Mouse (Mus musculus) heart, postnatal 0 days (tissue): ENCODE results near the gene Tmem214. TPM values are rescaled to one million over a fixed set of nuclear protein-coding genes. Genes with fewer than 3 reads are reported as not detected.

ENCODE experiments used
- ATAC-seq: fragments of 200-750 bp; cut with Nextera tagmentation; 2 replicates; pipeline ENCODE4 v1.8.0; 2017; ENCODE audit warnings: low read depth, moderate number of reproducible peaks, moderate library complexity; ENCODE audit not compliant: insufficient read depth
- DNase-seq: peaks from one replicate; pipeline ENCODE4 v3.0.0-alpha.2; 2016; ENCODE audit warnings: low spot score
- H3K27ac ChIP-seq: fragments of 300-500 bp; sonication (generic); 2 replicates; pipeline ENCODE4 v1.5.1; 2014; ENCODE audit warnings: low read depth, mild to moderate bottlenecking
- H3K27me3 ChIP-seq: fragments of 300-500 bp; sonication (generic); 2 replicates; pipeline ENCODE4 v1.6.1; 2014; ENCODE audit warnings: low read length, mixed read lengths; ENCODE audit not compliant: control insufficient read depth, insufficient read depth
- H3K36me3 ChIP-seq: fragments of 300-500 bp; sonication (generic); replicated peaks from 2 replicates; pipeline ENCODE4 v1.6.1; 2014; ENCODE audit warnings: low read length, mixed read lengths; ENCODE audit not compliant: control insufficient read depth, insufficient read depth
- H3K4me1 ChIP-seq: fragments of 300-500 bp; sonication (generic); 2 replicates; pipeline ENCODE4 v1.6.1; 2014; ENCODE audit warnings: antibody characterized with exemption; ENCODE audit not compliant: control insufficient read depth, insufficient read depth
- H3K4me2 ChIP-seq: fragments of 300-500 bp; sonication (generic); 2 replicates; pipeline ENCODE4 v1.6.1; 2014; ENCODE audit warnings: low read depth, mild to moderate bottlenecking, low read length, moderate library complexity
- H3K4me3 ChIP-seq: fragments of 300-500 bp; sonication (generic); 2 replicates; pipeline ENCODE4 v1.5.1; 2014; ENCODE audit warnings: low read depth, low read length
- H3K9ac ChIP-seq: fragments of 300-500 bp; sonication (generic); replicated peaks from 2 replicates; pipeline ENCODE4 v1.6.1; 2014; ENCODE audit warnings: low read depth, low read length, mixed read lengths
- H3K9me3 ChIP-seq: fragments of 300-500 bp; sonication (generic); replicated peaks from 2 replicates; pipeline ENCODE4 v1.6.1; 2016; ENCODE audit warnings: low read length; ENCODE audit not compliant: control insufficient read depth
- CTCF ChIP-seq: IDR thresholded peaks from 2 replicates; pipeline ENCODE4 v1.5.1; 2016; ENCODE audit warnings: antibody characterized with exemption, control low read depth, low read depth
- EP300 ChIP-seq: IDR thresholded peaks from 2 replicates; pipeline ENCODE4 v1.6.1; 2016; ENCODE audit warnings: antibody characterized with exemption, low read depth
- WGBS: fragments of 180-500 bp; shearing (Covaris S2); extraction: QIAGEN DNeasy Blood & Tissue Kit; methylation state at CpG from one replicate; pipeline ENCODE4 v1.1.7; 2014; 5-methylcytosine and 5-hydroxymethylcytosine counted together
- polyA plus RNA-seq: library from polyadenylated mRNA; unstranded; fragments of >200 nt; fragmentation: Nextera tagmentation; extraction: Ambion mirVana; gene quantifications from 2 replicates; pipeline ENCODE4 v1.2.1, GENCODE M21; 2015
- total RNA-seq: library from RNA; depleted of rRNA; stranded (reverse); fragments of >200 nt; gene quantifications from 2 replicates; pipeline ENCODE4 v1.2.3, GENCODE M21; 2014; ENCODE audit warnings: low replicate concordance

Gene Tmem214
- total and polyA plus RNA-seq, 2 experiments from 2014 or later = 49.6 to 58.8 TPM

- 67% methylated on average over 19 of the region's 19 CpGs for WGBS
- TF ChIP-seq CTCF (no peak), EP300 (no peak)
- Histone ChIP-seq H3K36me3 (peaks cover 20% of the 10 kb centered on the region; the same call in 1 of the 2 replicates), H3K9me3 (no peaks in the 10 kb centered on the region), H3K4me2 (peak overlapping the region; percentile 78; the same call in 1 of the 2 replicates), H3K4me1 (peaks cover 19% of the 10 kb centered on the region), H3K4me3 (no peak overlapping the region), H3K27ac (no peak overlapping the region), H3K9ac (no peak overlapping the region), H3K27me3 (no peaks in the 10 kb centered on the region)
- DNase-seq (no peak), ATAC-seq (no peak)
Observed at GRCm38 (mm10) chr5:30920621-30921020, 52.8 kb downstream of the Tmem214 start.

GRCm38 (mm10) chr5:30921256-30922033 is 53.6 kb downstream of the Tmem214 start, which contains the start of gene Khk:
TSS of gene Khk (plus strand) at chr5:30921431.
- Histone ChIP-seq H3K27ac (peak within 1 kb of the TSS; percentile 82), H3K9me3 (no peaks in the 10 kb centered on the region), H3K9ac (peak within 1 kb of the TSS; percentile 49), H3K4me3 (peak within 1 kb of the TSS; percentile 65), H3K4me1 (peaks cover 15% of the 10 kb centered on the region; the same call in 1 of the 2 replicates), H3K36me3 (peaks cover 20% of the 10 kb centered on the region; the same call in 1 of the 2 replicates), H3K27me3 (no peaks in the 10 kb centered on the region), H3K4me2 (peak within 1 kb of the TSS; percentile 78)
- WGBS = 1% methylated on average over 38 of the region's 40 CpGs
- ATAC-seq = peak; percentile 85
- peak; percentile 87 for DNase-seq
- TF ChIP-seq CTCF = peak; percentile 88
- no peak for TF ChIP-seq EP300

- H3K36me3 ChIP-seq = peaks cover 14% of the 10 kb centered on the region; the same call in 1 of the 2 replicates
- 43% methylated on average over 10 of the region's 10 CpGs for whole genome bisulfite sequencing
- H3K4me1 ChIP-seq = peaks cover 6% of the 10 kb centered on the region; the same call in 1 of the 2 replicates
- H3K4me3 ChIP-seq = peak overlapping the region; percentile 65
- H3K9ac ChIP-seq = no peak overlapping the region
- no peak overlapping the region for H3K27ac ChIP-seq
- peak overlapping the region; percentile 78 for H3K4me2 ChIP-seq
- no peak for ATAC-seq
- DNase-seq = no peak
- H3K9me3 ChIP-seq = no peaks in the 10 kb centered on the region
- TF ChIP-seq EP300 (no peak), CTCF (no peak)
- H3K27me3 ChIP-seq = no peaks in the 10 kb centered on the region
Observed at GRCm38 (mm10) chr5:30922581-30923041, 54.8 kb downstream of the Tmem214 start.

- Histone ChIP-seq H3K36me3 (peaks cover 10% of the 10 kb centered on the region; the same call in 1 of the 2 replicates), H3K9ac (no peak overlapping the region), H3K27me3 (no peaks in the 10 kb centered on the region), H3K27ac (no peak overlapping the region), H3K4me2 (no peak overlapping the region), H3K9me3 (no peaks in the 10 kb centered on the region), H3K4me3 (no peak overlapping the region), H3K4me1 (peaks cover 6% of the 10 kb centered on the region; the same call in 1 of the 2 replicates)
- ATAC-seq (no peak), DNase-seq (no peak)
- TF ChIP-seq CTCF (no peak), EP300 (no peak)
- WGBS = 78% methylated on average over 6 of the region's 6 CpGs
Observed at GRCm38 (mm10) chr5:30923119-30923518, 55.3 kb downstream of the Tmem214 start.

GRCm38 (mm10) chr5:30924614-30925013 is 56.8 kb downstream of the Tmem214 start:
- peaks cover 6% of the 10 kb centered on the region; the same call in 1 of the 2 replicates for H3K4me1 ChIP-seq
- no peak for TF ChIP-seq CTCF
- TF ChIP-seq EP300 = no peak
- no peak overlapping the region for H3K4me3 ChIP-seq
- H3K9me3 ChIP-seq = no peaks in the 10 kb centered on the region
- no peaks in the 10 kb centered on the region for H3K27me3 ChIP-seq
- H3K9ac ChIP-seq = no peak overlapping the region
- H3K36me3 ChIP-seq = no peaks in the 10 kb centered on the region; the same call in 1 of the 2 replicates
- ATAC-seq (no peak), DNase-seq (no peak)
- H3K27ac ChIP-seq = no peak overlapping the region
- no peak overlapping the region for H3K4me2 ChIP-seq
- WGBS = 81% methylated on average over 8 of the region's 8 CpGs
